Mouse (Mus musculus): Measurements from ENCODE around the gene Crygs. TPM values are rescaled to one million over a fixed set of nuclear protein-coding genes. Genes with fewer than 3 reads are reported as not detected.
A peak's percentile ranks its signal among the peaks of the same experiment; 100 is the strongest.
"Not testable (repeated sequence)": the region's sequence is repeated elsewhere in the genome, so short reads cannot be mapped to it uniquely, and the experiment has no call there.

The Crygs gene
- total RNA-seq, 2 experiments from 2014 or later = not detected

- DNase-seq (ENCODE audit: low spot score in 2 of 2) = peak; percentile 69 to 74
These were observed 21.4 kb downstream of the Crygs start for GRCm38 (mm10) chr16:22789908-22790367.

- DNase-seq (ENCODE audit: low spot score in 2 of 2) = no peak
These were observed 28.7 kb downstream of the Crygs start for GRCm38 (mm10) chr16:22782686-22783085.

GRCm38 (mm10) chr16:22779228-22779835 is 32.0 kb downstream of the Crygs start:
- peak; percentile 57 to 79 for DNase-seq (ENCODE audit: low spot score in 2 of 2)

DNA sequence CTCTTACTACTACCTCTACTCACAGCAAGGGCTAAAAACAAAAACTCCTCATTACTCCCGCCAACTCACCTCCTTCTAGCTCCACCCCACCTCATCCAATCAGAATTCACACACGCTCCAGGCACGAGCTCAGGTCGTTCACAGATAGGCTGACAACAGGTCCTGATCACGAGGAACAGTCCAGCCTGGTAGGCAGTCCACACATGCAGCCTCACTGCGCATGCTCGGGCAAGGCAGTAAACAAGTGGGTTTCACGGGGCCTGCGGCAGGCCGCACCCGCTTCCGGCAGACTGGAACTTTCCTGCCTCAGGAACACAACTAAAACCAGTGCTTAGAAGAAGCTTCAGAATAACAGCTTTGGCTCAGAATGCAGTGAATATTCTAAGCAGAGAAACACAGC is 33.1 kb downstream of the Crygs start:
- DNase-seq (ENCODE audit: low spot score in 2 of 2) = not testable (repeated sequence)

GRCm38 (mm10) chr16:22775471-22775985 is 35.8 kb downstream of the Crygs start:
- DNase-seq (ENCODE audit: low spot score in 2 of 2) = no peak

- DNase-seq (ENCODE audit: low spot score in 2 of 2) = no peak
These were observed 42.7 kb downstream of the Crygs start for GRCm38 (mm10) chr16:22768661-22769060.

DNA sequence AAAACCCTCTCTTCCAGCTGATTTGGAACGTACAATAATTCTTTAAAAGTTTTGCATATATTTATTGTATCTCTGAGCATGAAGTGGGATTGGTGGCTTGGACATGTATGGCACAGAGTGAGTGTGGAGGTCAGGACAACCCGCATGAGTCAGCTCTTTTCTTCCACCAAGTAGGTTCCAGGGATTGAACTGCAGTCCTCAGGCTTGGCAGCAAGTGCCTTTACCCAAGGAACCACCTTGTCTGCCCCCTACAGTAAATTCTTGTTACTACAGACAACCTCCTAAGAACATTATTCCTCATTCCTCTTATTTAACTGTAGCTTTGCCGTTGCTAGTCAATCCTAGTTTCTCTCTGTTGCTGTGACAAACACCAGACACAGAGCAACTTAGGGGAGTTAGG is 44.0 kb downstream of the Crygs start:
- DNase-seq (ENCODE audit: low spot score in 2 of 2) = no peak

- DNase-seq (ENCODE audit: low spot score in 2 of 2) = no peak
These were observed 44.6 kb downstream of the Crygs start for GRCm38 (mm10) chr16:22766738-22767211.

- DNase-seq (ENCODE audit: low spot score in 2 of 2) = no peak
These were observed 45.8 kb downstream of the Crygs start for GRCm38 (mm10) chr16:22765531-22765930.

Other genes starting within 250 kb of the Crygs start
- gene Dgkg, start 154.4 kb downstream of the Crygs start, total RNA-seq (2021) = 100 to 1,000 TPM; 167 to 172 TPM
- 10 to 100 TPM; 15.7 to 16.1 TPM for gene Tbccd1, start 46.1 kb upstream of the Crygs start, total RNA-seq (2021)
- 10 to 100 TPM; 69.5 to 76.3 TPM for gene Dnajb11, start 46.3 kb upstream of the Crygs start, total RNA-seq (2021)
- not detected for gene Ahsg, start 79.7 kb upstream of the Crygs start, total RNA-seq (2021)
- gene Fetub, start 106.8 kb upstream of the Crygs start, total RNA-seq (2021) = under 1 TPM in 1 of 2 experiments, not detected in 1; 0.48 TPM
- not detected for gene Hrg, start 139.5 kb upstream of the Crygs start, total RNA-seq (2021)
- not detected for gene Kng2, start 217.9 kb upstream of the Crygs start, total RNA-seq (2021)
- not detected for gene Kng1, start 246.3 kb upstream of the Crygs start, total RNA-seq (2021)